Mouse (Mus musculus) MEL (cell line): ENCODE data around the gene Bbs5. TPM values are rescaled to one million over a fixed set of nuclear protein-coding genes. Genes with fewer than 3 reads are reported as not detected.
"Not testable (repeated sequence)": the region's sequence is repeated elsewhere in the genome, so short reads cannot be mapped to it uniquely, and the experiment has no call there.

ENCODE experiments used
- DNase-seq: peaks from one replicate; pipeline ENCODE4 v3.0.0; 2011; ENCODE audit warnings: low read depth, low spot score
- H3K27ac ChIP-seq: 2 replicates; pipeline ENCODE4 v1.5.1; 2012; ENCODE audit warnings: low read depth, mild to moderate bottlenecking, control low read depth, low read length, moderate library complexity; ENCODE audit not compliant: control insufficient read depth
- H3K27me3 ChIP-seq, 2 experiments: fragments of 150-350 bp in 1 of 2; sonication (generic) in 1 of 2; 2 replicates each; pipeline ENCODE4 v1.6.1; 2012; ENCODE audit warnings: low read length in 2 of 2, mild to moderate bottlenecking in 2 of 2, improper control_type of control experiment in 1 of 2, moderate library complexity in 1 of 2; ENCODE audit not compliant: insufficient read depth in 2 of 2, control insufficient read depth in 1 of 2
- H3K36me3 ChIP-seq, 2 experiments: 2 replicates each; pipeline ENCODE4 v1.6.1; 2012 to 2014; ENCODE audit warnings: low read length in 2 of 2, improper control_type of control experiment in 1 of 2, inconsistent platforms in 1 of 2, mild to moderate bottlenecking in 1 of 2; ENCODE audit not compliant: insufficient read depth in 2 of 2, control insufficient read depth in 1 of 2
- H3K4me1 ChIP-seq, 2 experiments: fragments of 150-350 bp in 1 of 2; sonication (generic) in 1 of 2; 2 replicates each; pipeline ENCODE4 v1.6.1; 2012; ENCODE audit warnings: low read length in 2 of 2, improper control_type of control experiment in 1 of 2, mild to moderate bottlenecking in 1 of 2; ENCODE audit not compliant: insufficient read depth in 2 of 2, control insufficient read depth in 1 of 2
- H3K4me3 ChIP-seq, 2 experiments: fragments of 150-350 bp in 1 of 2; sonication (generic) in 1 of 2; 2 replicates each; pipeline ENCODE4 v1.5.1; 2012; ENCODE audit warnings: low read depth in 2 of 2, low read length in 2 of 2, mild to moderate bottlenecking in 2 of 2, moderate library complexity in 2 of 2, control low read depth in 1 of 2, improper control_type of control experiment in 1 of 2; ENCODE audit not compliant: control insufficient read depth in 1 of 2, insufficient read depth in 1 of 2
- H3K79me2 ChIP-seq: 2 replicates; pipeline ENCODE4 v1.6.1; 2012; ENCODE audit warnings: mild to moderate bottlenecking, low read length, moderate library complexity; ENCODE audit not compliant: control insufficient read depth, poor library complexity, insufficient read depth
- H3K9ac ChIP-seq: 2 replicates; pipeline ENCODE4 v1.6.1; 2012; ENCODE audit warnings: low read depth, mild to moderate bottlenecking, control low read depth, low read length, moderate library complexity; ENCODE audit not compliant: control insufficient read depth, poor library complexity, severe bottlenecking
- H3K9me3 ChIP-seq: fragments of 150-350 bp; sonication (generic); replicated peaks from 2 replicates; pipeline ENCODE4 v1.6.1; 2012; ENCODE audit warnings: mild to moderate bottlenecking, low read length, improper control_type of control experiment, moderate library complexity; ENCODE audit not compliant: insufficient read depth
- CHD1 ChIP-seq: IDR thresholded peaks from 2 replicates; pipeline ENCODE4 v1.6.1; 2012; ENCODE audit warnings: low read depth, mild to moderate bottlenecking, inconsistent platforms, low read length, improper control_type of control experiment
- CHD2 ChIP-seq: IDR thresholded peaks from 2 replicates; pipeline ENCODE4 v1.6.1; 2011; ENCODE audit warnings: low read length, improper control_type of control experiment
- CTCF ChIP-seq, 3 experiments: IDR thresholded peaks in 2 of 3; conservative IDR thresholded peaks in 1 of 3; 2 replicates each; pipeline ENCODE4 v1.5.1; 2011 to 2012; ENCODE audit warnings: low read length in 3 of 3, low read depth in 2 of 3, mild to moderate bottlenecking in 2 of 3, improper control_type of control experiment in 1 of 3, inconsistent platforms in 1 of 3, mixed read lengths in 1 of 3, moderate library complexity in 1 of 3; ENCODE audit not compliant: control insufficient read depth in 1 of 3, insufficient read depth in 1 of 3, poor library complexity in 1 of 3, severe bottlenecking in 1 of 3
- E2F4 ChIP-seq: IDR thresholded peaks from 2 replicates; pipeline ENCODE4 v1.6.1; 2011; ENCODE audit warnings: low read depth, low read length, improper control_type of control experiment, borderline replicate concordance
- EP300 ChIP-seq, 2 experiments: IDR thresholded peaks; 2 replicates each; pipeline ENCODE4 v1.6.1; 2011; ENCODE audit warnings: improper control_type of control experiment in 2 of 2, low read length in 2 of 2, low read depth in 1 of 2, mild to moderate bottlenecking in 1 of 2
- GABPA ChIP-seq: IDR thresholded peaks from 2 replicates; pipeline ENCODE4 v1.6.1; 2012; ENCODE audit warnings: low read depth, mild to moderate bottlenecking, inconsistent platforms, low read length, improper control_type of control experiment, moderate library complexity
- KAT2A ChIP-seq: conservative IDR thresholded peaks from 2 replicates; pipeline ENCODE4 v1.6.1; 2012; ENCODE audit warnings: low read depth, low read length, improper control_type of control experiment, inconsistent platforms
- MEF2A ChIP-seq: IDR thresholded peaks from 2 replicates; pipeline ENCODE4 v1.6.1; 2014; ENCODE audit warnings: low read depth, mild to moderate bottlenecking, inconsistent platforms, low read length, improper control_type of control experiment; ENCODE audit not compliant: poor library complexity, insufficient replicate concordance, severe bottlenecking; ENCODE audit errors: extremely low read depth
- MXI1 ChIP-seq: IDR thresholded peaks from 2 replicates; pipeline ENCODE4 v1.6.1; 2011; ENCODE audit warnings: mild to moderate bottlenecking, low read depth, low read length, improper control_type of control experiment
- MYB ChIP-seq: IDR thresholded peaks from 2 replicates; pipeline ENCODE4 v1.6.1; 2011; ENCODE audit warnings: mild to moderate bottlenecking, low read depth, low read length, improper control_type of control experiment
- MYC ChIP-seq: IDR thresholded peaks from 2 replicates; pipeline ENCODE4 v1.6.1; 2011; ENCODE audit warnings: low read depth, mild to moderate bottlenecking, low read length, improper control_type of control experiment, moderate library complexity
- NRF1 ChIP-seq: IDR thresholded peaks from 2 replicates; pipeline ENCODE4 v1.6.1; 2014; ENCODE audit warnings: low read depth, mild to moderate bottlenecking, inconsistent platforms, low read length, improper control_type of control experiment, moderate library complexity; ENCODE audit not compliant: poor library complexity, insufficient read depth, severe bottlenecking
- POLR2AphosphoS2 ChIP-seq: IDR thresholded peaks from 2 replicates; pipeline ENCODE4 v1.6.1; 2011; ENCODE audit warnings: low read length, improper control_type of control experiment
- RAD21 ChIP-seq: IDR thresholded peaks from 2 replicates; pipeline ENCODE4 v1.6.1; 2011; ENCODE audit warnings: mild to moderate bottlenecking, low read depth, low read length, improper control_type of control experiment
- SMC3 ChIP-seq: IDR thresholded peaks from 2 replicates; pipeline ENCODE4 v1.6.1; 2011; ENCODE audit warnings: low read depth, low read length, improper control_type of control experiment
- TBP ChIP-seq: IDR thresholded peaks from 2 replicates; pipeline ENCODE4 v1.8.0; 2011; ENCODE audit warnings: low read depth, low read length, improper control_type of control experiment
- UBTF ChIP-seq: IDR thresholded peaks from 2 replicates; pipeline ENCODE4 v1.6.1; 2012; ENCODE audit warnings: low read depth, mild to moderate bottlenecking, inconsistent platforms, low read length, improper control_type of control experiment, moderate library complexity, borderline replicate concordance; ENCODE audit not compliant: insufficient read depth
- USF1 ChIP-seq: IDR thresholded peaks from 2 replicates; pipeline ENCODE4 v1.6.1; 2014; ENCODE audit warnings: low read depth, mild to moderate bottlenecking, inconsistent platforms, low read length, improper control_type of control experiment, moderate library complexity
- USF2 ChIP-seq, 2 experiments: IDR thresholded peaks; 2 replicates each; pipeline ENCODE4 v1.6.1; 2011 to 2012; ENCODE audit warnings: improper control_type of control experiment in 2 of 2, low read length in 2 of 2, borderline replicate concordance in 1 of 2, inconsistent platforms in 1 of 2, low read depth in 1 of 2, mild to moderate bottlenecking in 1 of 2; ENCODE audit not compliant: insufficient read depth in 1 of 2
- ZC3H11A ChIP-seq: IDR thresholded peaks from 2 replicates; pipeline ENCODE4 v1.6.1; 2012; ENCODE audit warnings: low read depth, mild to moderate bottlenecking, inconsistent platforms, low read length, improper control_type of control experiment
- ZMIZ1 ChIP-seq: IDR thresholded peaks from 2 replicates; pipeline ENCODE4 v1.6.1; 2012; ENCODE audit warnings: low read depth, mild to moderate bottlenecking, inconsistent platforms, low read length, improper control_type of control experiment, moderate library complexity
- ZNF384 ChIP-seq: IDR thresholded peaks from 2 replicates; pipeline ENCODE4 v1.6.1; 2012; ENCODE audit warnings: low read depth, mild to moderate bottlenecking, inconsistent platforms, low read length, improper control_type of control experiment
- polyA plus RNA-seq, 2 experiments: library from polyadenylated mRNA; stranded (reverse) in 1 of 2; unstranded in 1 of 2; fragments of >175 nt in 1 of 2; fragments of >200 nt in 1 of 2; gene quantifications; 2 replicates each; pipeline versions ENCODE4 v1.2.1 to v1.2.4; 2012; ENCODE audit warnings: low replicate concordance in 2 of 2, low read depth in 1 of 2; ENCODE audit not compliant: insufficient read length in 2 of 2, insufficient read depth in 1 of 2, missing spikeins in 1 of 2
- total RNA-seq: library from RNA; depleted of rRNA; stranded (reverse); fragments of 300-350 nt; gene quantifications from 2 replicates; pipeline ENCODE4 v1.2.3, GENCODE M21; 2012

Bbs5 gene
- total and polyA plus RNA-seq, 3 experiments: 5.4 to 5.7 TPM; not detected in 1

DNA sequence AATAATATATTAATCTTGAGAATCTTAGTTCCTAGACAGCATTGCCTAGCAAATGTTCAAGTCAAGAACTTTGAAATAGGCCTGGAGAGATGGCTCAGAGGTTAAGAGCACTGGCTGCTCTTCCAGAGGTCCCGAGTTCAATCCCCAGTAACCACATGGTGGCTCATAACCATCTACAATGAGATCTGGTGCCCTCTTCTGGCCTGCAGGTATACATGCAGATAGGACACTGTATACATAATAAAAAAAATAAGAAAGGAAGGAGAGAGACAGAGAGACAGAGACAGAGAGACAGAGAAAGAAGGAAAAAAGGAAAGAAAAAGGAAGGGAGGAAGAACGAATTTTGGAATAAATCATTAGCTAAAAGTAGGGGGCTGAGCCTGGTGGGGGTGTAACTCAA, 29.7 kb downstream of the Bbs5 start:
- Histone ChIP-seq H3K79me2 (no peaks in the 10 kb centered on the region), H3K36me3 (no peaks in the 10 kb centered on the region; a peak in 1 of 4 replicates), H3K9ac (no peak overlapping the region), H3K4me3 (no peak overlapping the region), H3K27ac (no peak overlapping the region), H3K9me3 (no peaks in the 10 kb centered on the region), H3K4me1 (no peaks in the 10 kb centered on the region), H3K27me3 (no peaks in the 10 kb centered on the region)
- peak; percentile 59 for DNase-seq
- TF ChIP-seq ZC3H11A (peak; percentile 38; the same call in 1 of the 2 replicates), E2F4 (no peak), ZMIZ1 (no peak), NRF1 (no peak), MYC (peak; percentile 39; the same call in 1 of the 2 replicates), SMC3 (peak; percentile 63), ZNF384 (peak; percentile 84), MYB (no peak), CHD1 (no peak), USF2 (IDR thresholded peaks at IDR 0.05; ENCODE audit: borderline replicate concordance in 1 of 2, insufficient read depth in 1 of 2, low read depth in 1 of 2, low read length in 2 of 2) (no peak), UBTF (no peak), GABPA (no peak), TBP (peak; percentile 86), CHD2 (no peak), MXI1 (no peak), CTCF (IDR thresholded peaks at IDR 0.05 in 2 of 3, conservative IDR thresholded peaks at IDR 0.05 in 1 of 3; ENCODE audit: control insufficient read depth in 1 of 3, insufficient read depth in 1 of 3, low read depth in 2 of 3, low read length in 3 of 3, poor library complexity in 1 of 3, severe bottlenecking in 1 of 3) (peak; percentile 48 to 70 (median 51); a peak in 5 of 6 replicates), RAD21 (peak; percentile 49), USF1 (no peak), EP300 (IDR thresholded peaks at IDR 0.05; ENCODE audit: low read depth in 1 of 2, low read length in 2 of 2) (no peak), MEF2A (no peak), POLR2AphosphoS2 (no peak), KAT2A (no peak)

DNA sequence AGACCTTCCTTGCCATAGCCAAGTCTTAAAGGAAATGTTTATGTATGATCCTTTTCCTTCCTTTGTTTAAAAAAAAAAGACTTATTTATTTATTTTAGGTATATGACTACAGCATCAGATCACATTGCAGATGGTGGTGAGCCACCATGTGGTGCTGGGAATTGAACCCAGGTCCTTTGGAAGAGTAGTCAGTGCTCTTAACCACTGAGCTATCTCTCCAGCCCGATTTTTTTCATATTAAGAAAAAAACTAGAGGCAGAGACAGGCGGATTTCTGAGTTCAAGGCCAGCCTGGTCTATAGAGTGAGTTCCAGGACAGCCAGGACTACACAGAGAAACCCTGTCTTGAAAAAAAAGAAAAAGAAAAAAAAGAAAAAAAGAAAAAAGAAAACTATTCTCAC, 30.2 kb downstream of the Bbs5 start:
- H3K79me2 ChIP-seq, H3K9me3 ChIP-seq, H3K4me3 ChIP-seq, H3K36me3 ChIP-seq, H3K27ac ChIP-seq, H3K27me3 ChIP-seq, H3K9ac ChIP-seq: not testable (repeated sequence)
- peak; percentile 62; the same call in 1 of the 2 replicates for TF ChIP-seq TBP
- TF ChIP-seq, all 39 proteins: peak for 1; not testable (repeated sequence) for 38
- H3K4me1 ChIP-seq: not testable (repeated sequence)
- DNase-seq: peak; percentile 8
